Mouse (Mus musculus) liver (tissue): ENCODE measurements around the gene Fbxw7.

Experiments used
- DNase-seq: peaks from one replicate; pipeline ENCODE4 v3.0.0-alpha.2; 2020; ENCODE audit warnings: mixed read lengths

The Fbxw7 gene

DNA sequence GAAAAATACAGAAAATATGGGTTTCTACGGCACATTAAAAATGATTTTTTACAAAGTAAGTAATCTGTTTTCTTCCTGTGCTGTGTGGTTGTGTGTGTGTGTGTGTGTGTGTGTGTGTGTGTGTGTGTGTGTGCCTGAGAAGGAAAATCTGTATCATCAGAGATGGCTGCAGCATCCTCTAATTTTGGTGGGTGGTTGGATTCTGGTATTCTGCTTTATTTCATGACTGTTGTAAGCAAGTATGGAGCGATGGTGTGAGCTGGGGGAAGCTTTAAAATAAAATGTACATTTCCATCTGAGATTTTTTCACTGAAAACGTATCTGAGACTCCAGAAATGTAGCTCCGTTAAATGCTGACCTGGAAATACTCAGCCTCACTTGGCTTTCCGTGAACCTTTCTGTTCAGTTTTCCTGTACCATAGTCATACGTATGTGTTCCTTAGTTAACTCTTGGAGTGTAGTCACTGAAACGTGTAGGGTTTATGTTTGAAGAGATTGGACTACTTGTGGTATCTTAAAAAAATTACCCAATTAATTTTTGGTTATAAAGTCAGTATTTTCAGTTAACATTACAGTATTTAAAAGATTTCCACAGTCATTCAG lies 137.6 kb downstream of the Fbxw7 start:
- DNase-seq: no peak

GRCm38 (mm10) chr3:84955011-84955775 lies 140.1 kb downstream of the Fbxw7 start:
- no peak for DNase-seq

DNA sequence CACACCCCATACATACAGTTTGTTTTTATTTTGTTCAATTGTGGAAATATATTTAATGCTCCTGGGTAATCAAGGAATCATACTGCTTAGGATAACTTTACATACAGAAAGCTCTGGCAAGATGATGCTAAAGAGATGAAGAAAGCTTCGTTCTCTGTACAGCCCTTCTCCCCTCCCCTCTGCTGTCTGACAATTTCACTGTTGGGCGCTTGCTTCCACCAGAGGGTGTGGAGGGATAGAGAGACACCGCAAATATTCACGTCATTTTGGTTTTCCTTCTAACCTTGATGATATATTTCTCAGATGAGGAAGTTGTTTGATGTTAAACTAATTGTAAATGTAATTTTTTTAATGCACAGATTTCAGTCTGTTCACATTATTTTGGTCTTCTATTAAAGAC lies 140.8 kb downstream of the Fbxw7 start:
- DNase-seq: no peak

- DNase-seq: no peak
These were observed 150.1 kb downstream of the Fbxw7 start for GRCm38 (mm10) chr3:84965156-84965555.

DNA sequence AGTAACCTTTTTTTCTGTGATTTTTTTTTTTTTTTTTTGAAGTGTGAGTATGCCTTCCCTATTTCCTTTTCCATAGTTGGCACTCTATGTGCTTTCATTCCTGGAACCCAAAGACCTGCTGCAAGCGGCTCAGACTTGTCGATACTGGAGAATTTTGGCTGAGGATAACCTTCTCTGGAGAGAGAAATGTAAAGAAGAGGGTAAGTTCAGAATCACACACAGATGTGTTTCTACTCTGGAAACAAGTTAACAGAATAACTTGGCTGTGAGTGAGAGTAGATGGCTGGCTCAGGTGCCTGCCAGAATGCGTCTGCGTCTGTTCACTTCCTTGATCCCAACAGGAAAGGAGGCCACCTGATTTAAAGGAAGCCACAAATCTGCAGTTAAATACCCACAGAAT lies 152.3 kb downstream of the Fbxw7 start:
- DNase-seq: no peak

GRCm38 (mm10) chr3:84971561-84971960 lies 156.5 kb downstream of the Fbxw7 start:
- no peak for DNase-seq

DNA sequence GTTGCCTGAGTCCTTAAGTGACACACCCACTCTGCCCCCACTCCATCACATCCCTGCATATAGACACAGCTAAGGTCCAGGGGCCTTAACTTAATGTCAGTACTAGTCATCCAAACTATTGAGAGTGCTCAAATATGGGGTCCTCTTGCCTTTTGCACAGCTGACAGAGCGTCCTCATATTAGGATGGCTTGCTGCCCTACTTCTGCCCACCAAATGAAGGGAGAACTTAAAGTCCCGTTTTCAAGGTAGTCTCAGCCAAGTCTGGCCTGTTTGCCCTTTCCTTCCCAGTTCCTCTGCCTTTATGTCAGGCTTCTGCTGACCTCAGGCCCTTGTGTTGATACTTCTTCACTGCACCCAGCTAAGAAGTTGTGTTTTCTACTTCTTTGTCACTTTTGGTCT lies 157.8 kb downstream of the Fbxw7 start:
- DNase-seq: no peak

GRCm38 (mm10) chr3:84974193-84974592 lies 159.1 kb downstream of the Fbxw7 start:
- no peak for DNase-seq

DNA sequence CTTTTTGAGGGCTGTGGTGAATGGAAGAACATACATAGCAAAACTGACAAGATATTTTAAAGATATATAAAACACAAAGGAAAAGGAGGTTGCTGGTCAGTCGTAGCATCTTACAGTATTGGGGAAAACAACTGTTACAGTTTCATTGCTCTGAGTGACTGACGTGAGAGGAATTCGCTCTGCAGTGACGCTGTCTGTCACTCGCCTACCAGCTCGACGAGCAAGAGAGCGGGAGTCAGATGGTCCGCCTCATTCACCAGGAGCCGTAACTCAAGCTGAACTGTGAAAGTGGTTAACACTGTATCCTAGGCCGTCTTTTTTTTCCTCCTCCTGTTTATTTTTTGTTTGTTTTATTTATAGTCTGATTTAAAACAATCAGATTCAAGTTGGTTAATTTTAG lies 163.6 kb downstream of the Fbxw7 start:
- DNase-seq: no peak

GRCm38 (mm10) chr3:84980158-84980557 lies 165.1 kb downstream of the Fbxw7 start:
- DNase-seq: no peak

DNA sequence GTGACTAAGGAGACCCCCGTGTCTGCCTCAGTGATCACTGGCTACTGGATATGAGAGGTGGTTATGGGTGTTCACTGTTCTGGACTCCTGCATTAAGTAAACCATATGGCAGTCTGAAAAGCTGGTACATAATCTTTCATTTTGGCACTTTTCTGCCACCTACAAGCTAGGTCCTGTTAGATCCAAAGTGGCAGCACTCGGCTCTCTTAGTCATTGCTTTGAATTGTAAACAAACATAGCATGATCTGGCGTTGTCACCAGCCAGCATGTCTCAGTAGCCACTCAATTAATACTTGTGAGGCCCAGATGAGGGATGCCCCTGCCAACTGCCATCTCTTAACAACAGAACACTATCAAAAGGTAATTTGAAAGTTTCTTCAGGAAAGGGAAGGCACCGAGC lies 167.6 kb downstream of the Fbxw7 start:
- no peak for DNase-seq

- no peak for DNase-seq
These were observed 170.1 kb downstream of the Fbxw7 start for GRCm38 (mm10) chr3:84985121-84985625.

GRCm38 (mm10) chr3:84988880-84989279 lies 173.8 kb downstream of the Fbxw7 start:
- DNase-seq: no peak

DNA sequence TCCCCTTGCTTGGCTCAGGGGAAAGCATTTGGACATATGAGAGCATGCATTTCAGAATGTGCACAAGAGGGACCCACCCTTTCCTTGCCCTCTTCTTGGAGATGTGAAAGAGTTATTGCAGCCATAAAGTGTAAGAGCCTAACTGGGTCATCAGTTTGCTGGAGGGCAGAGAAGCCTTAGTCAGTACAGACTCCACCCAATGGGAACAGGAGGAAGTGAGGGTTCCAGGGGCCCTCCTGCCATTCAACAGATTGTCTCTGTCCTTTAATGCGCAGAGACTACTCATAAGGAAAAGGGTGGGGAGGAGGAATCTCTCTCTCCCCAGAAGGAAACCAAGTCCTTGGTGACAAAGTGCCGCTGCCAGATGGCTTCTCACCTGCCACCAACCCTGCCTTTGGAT lies 190.2 kb downstream of the Fbxw7 start:
- no peak for DNase-seq

DNA sequence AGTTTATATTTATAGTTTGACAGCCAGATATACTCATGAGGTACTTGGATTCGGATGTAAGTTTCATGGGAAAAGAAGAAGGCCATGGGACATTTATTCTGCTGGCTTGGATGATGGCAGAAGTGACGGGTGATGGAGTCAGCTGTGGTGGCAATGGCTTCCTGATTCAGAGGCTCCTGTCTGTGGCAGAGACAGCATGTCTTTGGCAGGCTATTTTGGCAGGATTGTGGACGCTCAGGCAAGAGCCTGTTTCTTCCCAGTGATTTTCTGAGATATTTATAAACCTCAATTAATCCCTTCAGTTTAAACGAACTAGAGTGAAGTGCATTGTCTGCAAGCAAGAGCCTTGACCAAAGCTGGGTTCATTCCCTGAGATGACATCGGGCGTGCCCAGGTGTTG lies 197.8 kb downstream of the Fbxw7 start:
- no peak for DNase-seq

GRCm38 (mm10) chr3:85015667-85016066 lies 200.6 kb downstream of the Fbxw7 start:
- DNase-seq: no peak

GRCm38 (mm10) chr3:85020137-85020536 lies 205.1 kb downstream of the Fbxw7 start:
- DNase-seq: no peak

DNA sequence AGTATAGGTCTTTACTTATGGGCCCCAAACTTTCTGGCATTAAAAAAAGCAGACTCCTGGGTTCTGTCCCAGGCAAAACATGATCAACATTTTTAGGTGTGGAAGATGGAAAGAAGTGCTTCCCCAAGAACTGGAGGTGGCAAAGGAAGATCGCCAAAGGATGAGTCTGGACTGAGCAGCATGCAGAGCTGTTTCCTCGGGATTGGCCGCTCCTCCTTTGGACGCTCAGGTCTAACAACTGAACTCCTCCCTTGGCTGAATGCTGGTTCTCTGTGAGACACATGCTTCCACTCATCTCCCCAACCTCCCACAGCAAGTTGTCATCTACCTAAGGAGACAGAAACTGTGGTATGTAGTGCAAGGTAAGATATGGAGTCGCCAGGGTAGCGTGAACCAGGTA lies 206.7 kb downstream of the Fbxw7 start:
- DNase-seq: no peak

GRCm38 (mm10) chr3:85022800-85023199 lies 207.7 kb downstream of the Fbxw7 start:
- DNase-seq: no peak

DNA sequence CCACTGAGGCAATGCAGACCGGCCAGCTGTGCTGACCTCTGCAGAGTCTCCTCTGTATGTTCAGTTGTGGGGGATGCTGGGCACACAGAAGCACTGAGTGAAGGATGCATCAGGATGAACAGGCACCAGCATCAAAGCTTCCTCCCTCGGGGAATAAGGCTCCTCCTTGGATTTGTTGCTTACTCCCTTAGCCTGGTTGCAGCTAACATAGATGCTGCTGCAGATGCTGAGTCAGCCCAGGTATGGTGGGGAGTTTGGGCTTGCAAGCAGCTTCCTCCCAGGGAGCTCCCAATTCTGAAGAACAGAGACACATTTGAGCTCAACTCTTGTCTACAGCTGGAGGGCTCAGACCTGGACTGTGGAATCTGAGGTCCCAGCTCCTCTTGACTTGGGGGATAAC lies 209.2 kb downstream of the Fbxw7 start:
- no peak for DNase-seq

GRCm38 (mm10) chr3:85024817-85025705 lies 210.0 kb downstream of the Fbxw7 start:
- no peak for DNase-seq
